Mouse (Mus musculus) thymus, adult 2 months (tissue): ENCODE data around the gene Tubgcp6.

Source experiments
- CTCF ChIP-seq: fragments of 200-500 bp; IDR thresholded peaks from 2 replicates; pipeline ENCODE4 v1.5.1; 2012; ENCODE audit warnings: mild to moderate bottlenecking, control low read depth, low read length, moderate library complexity, borderline replicate concordance; ENCODE audit not compliant: control insufficient read depth, poor library complexity, insufficient read depth; ENCODE audit errors: extremely low read depth
- POLR2A ChIP-seq: fragments of 200-500 bp; IDR thresholded peaks from 2 replicates; pipeline ENCODE4 v1.6.1; 2012; ENCODE audit warnings: mild to moderate bottlenecking, low read length, control low read depth, moderate library complexity; ENCODE audit not compliant: control insufficient read depth, poor library complexity, insufficient read depth; ENCODE audit errors: extremely low read depth

- no peak for TF ChIP-seq CTCF
- no peak for TF ChIP-seq POLR2A
Measured at GRCm38 (mm10) chr15:89131316-89131715, 8.4 kb upstream of the Tubgcp6 start.
